Mouse (Mus musculus): Measurements from ENCODE around the gene Bahcc1.

DNA sequence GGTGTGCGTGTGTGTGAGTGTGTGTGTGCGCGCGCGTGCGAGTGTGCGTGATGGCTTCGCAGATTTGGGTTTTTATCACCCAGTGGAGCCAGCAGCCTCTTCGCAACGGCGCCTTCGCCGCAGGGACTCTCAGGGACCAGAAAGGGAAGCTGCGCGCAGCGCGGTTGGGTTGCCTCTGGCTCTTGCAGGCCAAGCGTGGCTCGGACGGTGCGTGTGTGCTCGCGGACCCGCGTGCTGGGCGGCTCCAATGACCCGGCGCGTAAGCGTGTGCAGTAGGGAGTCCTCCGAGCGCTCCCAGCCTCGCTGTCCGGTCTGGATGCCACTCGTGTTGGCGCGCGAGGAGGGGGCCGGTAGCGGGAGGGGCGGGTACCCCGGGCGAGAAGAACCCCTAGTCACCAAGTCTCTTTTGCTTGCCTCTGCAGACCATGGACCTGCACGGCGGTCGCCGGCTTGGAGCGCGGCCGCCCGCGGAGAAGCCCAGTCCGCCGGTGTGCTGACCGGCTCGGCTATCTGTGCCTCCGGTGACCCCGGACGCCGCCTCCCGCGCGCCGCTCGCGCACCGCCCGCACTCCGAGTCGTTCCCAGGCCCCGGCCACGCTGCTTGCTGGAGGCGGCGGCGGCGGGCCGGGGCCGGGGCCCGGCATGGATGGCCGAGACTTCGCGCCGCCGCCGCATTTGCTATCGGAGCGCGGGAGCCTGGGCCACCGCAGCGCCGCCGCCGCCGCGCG, 3.9 kb downstream of the Bahcc1 start:
- TF ChIP-seq CTCF (IDR thresholded peaks at IDR 0.05; ENCODE audit: insufficient read depth, low read depth, low read length) (no peak), POLR2A (IDR thresholded peaks at IDR 0.05; ENCODE audit: insufficient read depth, low read depth, low read length) (no peak)
